Mouse (Mus musculus) neural tube, embryonic 14.5 days (tissue): Measurements from ENCODE around the gene Chrnb1. TPM values are rescaled to one million over a fixed set of nuclear protein-coding genes. Genes with fewer than 3 reads are reported as not detected.

Source experiments
- ATAC-seq: fragments of 200-750 bp; cut with Nextera tagmentation; 2 replicates; pipeline ENCODE4 v1.8.0; 2017; ENCODE audit warnings: low read depth, mild to moderate bottlenecking, moderate TSS enrichment, moderate library complexity
- H3K27ac ChIP-seq: fragments of 300-500 bp; sonication (generic); 2 replicates; pipeline ENCODE4 v1.5.1; 2014; ENCODE audit warnings: low read depth, mild to moderate bottlenecking, control low read depth, low read length, moderate library complexity, mixed read lengths
- H3K27me3 ChIP-seq: fragments of 300-500 bp; sonication (generic); 2 replicates; pipeline ENCODE4 v1.6.1; 2014; ENCODE audit warnings: low read length; ENCODE audit not compliant: control insufficient read depth, insufficient read depth
- H3K36me3 ChIP-seq: fragments of 300-500 bp; sonication (generic); 2 replicates; pipeline ENCODE4 v1.6.1; 2014; ENCODE audit warnings: low read length, mixed read lengths; ENCODE audit not compliant: control insufficient read depth, insufficient read depth
- H3K4me1 ChIP-seq: fragments of 300-500 bp; sonication (generic); 2 replicates; pipeline ENCODE4 v1.6.1; 2014; ENCODE audit warnings: low read length; ENCODE audit not compliant: control insufficient read depth, insufficient read depth
- H3K4me2 ChIP-seq: fragments of 300-500 bp; sonication (generic); 2 replicates; pipeline ENCODE4 v1.6.1; 2014; ENCODE audit warnings: mild to moderate bottlenecking, low read depth, low read length, control low read depth
- H3K4me3 ChIP-seq: fragments of 300-500 bp; sonication (generic); 2 replicates; pipeline ENCODE4 v1.5.1; 2014; ENCODE audit warnings: low read depth, low read length, control low read depth, mixed read lengths
- H3K9ac ChIP-seq: fragments of 300-500 bp; sonication (generic); replicated peaks from 2 replicates; pipeline ENCODE4 v1.6.1; 2014; ENCODE audit warnings: low read depth, mild to moderate bottlenecking, control low read depth, low read length, mixed read lengths
- H3K9me3 ChIP-seq: fragments of 300-500 bp; sonication (generic); 2 replicates; pipeline ENCODE4 v1.6.1; 2016; ENCODE audit warnings: low read length; ENCODE audit not compliant: control insufficient read depth
- WGBS: fragments of 180-500 bp; shearing (Covaris S2); extraction: QIAGEN DNeasy Blood & Tissue Kit; methylation state at CpG from one replicate; pipeline ENCODE4 v1.1.7; 2014; 5-methylcytosine and 5-hydroxymethylcytosine counted together
- polyA plus RNA-seq: library from polyadenylated mRNA; unstranded; fragments of >200 nt; fragmentation: Nextera tagmentation; extraction: Ambion mirVana; gene quantifications from 2 replicates; pipeline ENCODE4 v1.2.1, GENCODE M21; 2014

Gene Chrnb1
- polyA plus RNA-seq, 1 experiment from 2014 or later, result 0.78 TPM

GRCm38 (mm10) chr11:69766872-69767624 lies 28.7 kb downstream of the Chrnb1 start:
- H3K4me3 ChIP-seq, result peak overlapping the region; percentile 86
- H3K27ac ChIP-seq, result no peak overlapping the region; the same call in 1 of the 2 replicates
- H3K27me3 ChIP-seq, result no peaks in the 10 kb centered on the region
- peak overlapping the region; percentile 98 for H3K9ac ChIP-seq
- H3K36me3 ChIP-seq, result no peaks in the 10 kb centered on the region
- no peaks in the 10 kb centered on the region for H3K9me3 ChIP-seq
- H3K4me1 ChIP-seq, result peaks cover 13% of the 10 kb centered on the region
- no peak for ATAC-seq
- 67% methylated on average over 13 of the region's 13 CpGs for WGBS
- peak overlapping the region; percentile 58 for H3K4me2 ChIP-seq

GRCm38 (mm10) chr11:69766126-69766609 lies 29.6 kb downstream of the Chrnb1 start:
- H3K27ac ChIP-seq, result peak overlapping the region; percentile 89
- under 1% methylated on average over 26 of the region's 37 CpGs for WGBS
- H3K27me3 ChIP-seq, result no peaks in the 10 kb centered on the region
- H3K9ac ChIP-seq, result peak overlapping the region; percentile 98
- H3K9me3 ChIP-seq, result no peaks in the 10 kb centered on the region
- H3K4me1 ChIP-seq, result peaks cover 13% of the 10 kb centered on the region
- H3K4me2 ChIP-seq, result peak overlapping the region; percentile 58
- H3K4me3 ChIP-seq, result peak overlapping the region; percentile 86
- ATAC-seq, result peak; percentile 81
- no peaks in the 10 kb centered on the region for H3K36me3 ChIP-seq

DNA sequence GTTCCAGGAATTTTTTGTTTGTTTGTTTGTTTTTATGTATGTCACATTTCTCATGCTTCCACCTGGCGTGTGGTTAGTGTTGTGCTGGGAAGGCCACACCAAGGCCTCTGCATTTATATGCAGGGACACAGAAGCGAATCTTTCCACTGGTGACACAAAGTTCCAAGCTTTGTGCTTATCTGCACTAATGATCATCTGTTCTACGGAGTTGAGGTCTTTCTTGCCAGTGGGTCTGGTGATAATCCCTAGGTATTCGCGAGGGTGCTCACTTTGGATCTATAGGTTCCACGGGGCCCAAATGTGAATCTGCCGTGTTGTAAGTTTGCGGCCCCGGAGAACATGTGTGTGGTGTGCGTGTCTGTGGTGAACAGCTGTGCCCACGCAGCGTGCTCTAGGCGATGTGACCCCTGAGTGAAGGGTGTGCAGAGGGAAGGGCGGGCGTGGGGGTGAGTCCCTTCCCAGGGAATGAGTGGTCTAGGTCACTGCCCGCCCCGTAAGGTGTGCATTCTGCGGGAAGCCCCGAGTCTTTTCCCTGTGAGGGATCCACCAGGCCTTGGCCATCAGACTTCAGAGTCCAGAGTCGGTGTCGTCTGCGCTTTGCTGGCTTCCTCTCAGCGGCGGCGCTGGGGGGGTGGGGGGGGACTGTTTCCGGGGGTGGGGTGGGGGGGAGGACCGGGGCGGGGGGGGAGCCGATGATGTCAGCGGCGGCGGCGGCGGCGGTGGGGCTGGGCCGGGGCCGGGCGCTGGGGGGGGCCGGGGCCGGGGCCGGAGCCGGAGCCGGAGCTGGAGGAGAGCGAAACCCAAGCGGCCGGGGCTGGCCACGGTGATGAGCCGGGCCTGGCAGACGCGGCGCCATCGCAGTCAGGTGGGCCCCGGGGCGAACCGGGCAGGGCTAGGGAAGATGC lies 30.3 kb downstream of the Chrnb1 start, which contains the start of gene Zbtb4:
Zbtb4 (plus strand) TSS at position 692 of the 905 bp plus-strand sequence.
- Histone ChIP-seq H3K4me3 (peak within 1 kb of the TSS; percentile 86), H3K9me3 (no peaks in the 10 kb centered on the region), H3K4me1 (peaks cover 18% of the 10 kb centered on the region), H3K27me3 (no peaks in the 10 kb centered on the region), H3K4me2 (peak within 1 kb of the TSS; percentile 58), H3K36me3 (no peaks in the 10 kb centered on the region), H3K9ac (peak within 1 kb of the TSS; percentile 98), H3K27ac (peak within 1 kb of the TSS; percentile 89)
- ATAC-seq, result peak; percentile 64
- 15% methylated on average over 49 of the region's 55 CpGs for WGBS

- Histone ChIP-seq H3K9me3 (no peaks in the 10 kb centered on the region), H3K27me3 (no peaks in the 10 kb centered on the region), H3K36me3 (no peaks in the 10 kb centered on the region), H3K4me3 (no peak overlapping the region), H3K4me1 (peaks cover 26% of the 10 kb centered on the region), H3K4me2 (no peak overlapping the region), H3K9ac (no peak overlapping the region), H3K27ac (no peak overlapping the region)
- WGBS, result 71% methylated on average over 7 of the region's 7 CpGs
- no peak for ATAC-seq
Observed at GRCm38 (mm10) chr11:69763551-69763950, 32.2 kb downstream of the Chrnb1 start.

- no peak within 1 kb of the TSS for H3K4me3 ChIP-seq
- H3K27me3 ChIP-seq, result no peaks in the 10 kb centered on the region
- 88% methylated on average over 1 of the region's 1 CpGs for WGBS
- no peak within 1 kb of the TSS for H3K4me2 ChIP-seq
- H3K27ac ChIP-seq, result peak within 1 kb of the TSS; percentile 94
- ATAC-seq, result no peak
- no peaks in the 10 kb centered on the region for H3K36me3 ChIP-seq
- H3K9me3 ChIP-seq, result no peaks in the 10 kb centered on the region
- H3K4me1 ChIP-seq, result peaks cover 27% of the 10 kb centered on the region
- 0 out of 2 replicates have a peak within 1 kb of the TSS, but pooled peaks have one; percentile 21 for H3K9ac ChIP-seq
Observed at GRCm38 (mm10) chr11:69761868-69762267, 33.9 kb downstream of the Chrnb1 start, which contains the start of gene Slc35g3. Gene Slc35g3 (minus strand): TSS chr11:69761968.

DNA sequence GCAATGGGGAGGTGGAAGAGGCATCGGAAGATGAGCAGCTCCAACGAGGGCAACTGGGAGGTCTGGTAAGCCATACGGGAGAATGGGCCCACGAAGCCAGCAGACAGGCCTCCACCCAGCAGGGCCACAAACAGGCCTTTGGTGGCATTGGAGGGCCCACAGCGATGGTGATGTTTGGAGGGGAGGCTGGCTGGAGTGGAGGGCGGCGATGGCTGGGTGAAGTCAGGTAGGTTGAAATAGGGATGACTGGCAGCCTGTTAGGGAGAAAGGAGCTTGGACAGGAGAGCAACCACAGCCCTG lies 34.9 kb downstream of the Chrnb1 start:
- Histone ChIP-seq H3K27ac (peak overlapping the region; percentile 94), H3K9ac (0 out of 2 replicates have a peak overlapping the region, but pooled peaks have one; percentile 21), H3K27me3 (no peaks in the 10 kb centered on the region), H3K36me3 (no peaks in the 10 kb centered on the region), H3K4me3 (no peak overlapping the region), H3K4me2 (no peak overlapping the region), H3K4me1 (peaks cover 36% of the 10 kb centered on the region), H3K9me3 (no peaks in the 10 kb centered on the region)
- ATAC-seq, result no peak
- 91% methylated on average over 7 of the region's 7 CpGs for WGBS

- 78% methylated on average over 14 of the region's 14 CpGs for WGBS
- no peaks in the 10 kb centered on the region for H3K36me3 ChIP-seq
Observed at GRCm38 (mm10) chr11:69760160-69760900, 35.4 kb downstream of the Chrnb1 start.

DNA sequence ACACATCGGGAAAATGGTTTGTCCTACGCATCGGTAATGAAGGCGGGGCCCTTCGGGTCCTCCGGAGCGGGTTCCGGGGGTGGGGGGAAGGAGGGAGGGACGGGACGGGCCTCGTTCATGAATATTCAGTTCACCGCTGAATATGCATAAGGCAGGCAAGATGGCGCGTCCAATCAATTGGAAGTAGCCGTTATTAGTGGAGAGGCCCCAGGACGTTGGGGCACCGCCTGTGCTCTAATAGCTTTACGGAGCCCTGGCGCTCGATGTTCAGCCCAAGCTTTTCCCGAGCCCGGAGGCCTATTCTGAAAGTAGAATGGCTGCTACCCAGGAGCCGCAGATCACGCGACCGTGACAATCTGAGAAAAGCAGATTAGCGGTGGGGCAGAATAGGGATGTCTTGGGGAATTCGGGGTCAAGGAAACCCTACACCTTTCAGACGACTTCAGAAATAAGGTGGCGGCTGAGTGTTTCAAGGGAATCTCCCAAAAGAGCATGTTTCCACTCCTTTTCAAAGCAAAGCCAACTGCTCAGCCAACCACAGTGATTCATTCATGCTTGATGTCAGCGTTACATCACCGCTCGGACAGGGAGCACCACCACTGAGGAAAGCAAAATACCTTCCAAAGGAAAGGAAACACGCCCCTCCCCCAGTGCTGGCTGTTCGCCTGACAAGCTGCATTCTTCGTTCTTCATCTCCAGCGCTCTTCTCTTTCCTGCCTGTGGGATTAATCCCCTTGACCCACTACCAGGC lies 36.6 kb downstream of the Chrnb1 start:
- Histone ChIP-seq H3K4me1 (peaks cover 42% of the 10 kb centered on the region), H3K36me3 (no peaks in the 10 kb centered on the region), H3K9me3 (no peaks in the 10 kb centered on the region), H3K27me3 (no peaks in the 10 kb centered on the region), H3K9ac (peak overlapping the region; percentile 67), H3K27ac (peak overlapping the region; percentile 94), H3K4me2 (peak overlapping the region; percentile 79), H3K4me3 (peak overlapping the region; percentile 50)
- under 1% methylated on average over 37 of the region's 37 CpGs for WGBS
- peak; percentile 90 for ATAC-seq

More at GRCm38 (mm10) chr11:69760160-69760900, 35.4 kb downstream of the Chrnb1 start:
- Histone ChIP-seq H3K9me3 (no peaks in the 10 kb centered on the region), H3K4me3 (no peak overlapping the region), H3K27me3 (no peaks in the 10 kb centered on the region), H3K27ac (peak overlapping the region; percentile 94), H3K4me2 (peak overlapping the region; percentile 79), H3K9ac (peak overlapping the region; percentile 21; the same call in 1 of the 2 replicates), H3K4me1 (peaks cover 39% of the 10 kb centered on the region)
- no peak for ATAC-seq
